Mouse (Mus musculus): ENCODE data around the gene Aldh1b1. TPM values are rescaled to one million over a fixed set of nuclear protein-coding genes. Genes with fewer than 3 reads are reported as not detected.

Gene Aldh1b1
- polyA plus RNA-seq, 1 experiment from 2014 or later: 0.08 TPM

DNA sequence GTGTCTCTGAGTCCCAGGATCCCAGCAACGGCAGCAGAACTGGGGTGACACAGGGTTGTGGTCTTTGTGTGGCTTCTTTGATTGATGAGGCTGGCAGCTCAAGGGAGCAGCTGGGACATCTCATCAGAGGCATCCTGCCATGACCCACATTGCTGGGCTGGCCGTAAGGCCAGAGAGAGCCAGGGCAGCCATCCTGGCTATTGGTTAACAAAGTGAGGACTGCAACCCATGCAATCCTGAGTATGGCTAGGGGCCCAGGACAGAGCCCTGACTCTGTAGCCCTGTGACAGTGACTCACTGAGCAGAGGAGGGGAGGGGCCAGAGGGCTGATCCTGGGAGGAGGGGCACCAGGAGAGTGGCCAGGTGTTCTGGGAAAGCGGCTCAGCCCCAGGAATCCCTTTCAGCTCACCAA is 52.8 kb downstream of the Aldh1b1 start:
- TF ChIP-seq CTCF (IDR thresholded peaks at IDR 0.05): no peak
- peak; percentile 42 for ATAC-seq
- in situ Hi-C loops (cut with MboI; ENCODE audit: low pct_unique_long_range_greater_than_20kb): loop anchor here (10.0 kb wide), 2 partner anchors 437 to 567 kb away; no protein-coding TSS in a partner anchor
- no peak for DNase-seq (ENCODE audit: low read depth, low spot score)
- POLR2A ChIA-PET: no interaction called here
- H3K27me3 ChIP-seq: no peaks in the 10 kb centered on the region
- CTCF ChIA-PET: no interaction called here

DNA sequence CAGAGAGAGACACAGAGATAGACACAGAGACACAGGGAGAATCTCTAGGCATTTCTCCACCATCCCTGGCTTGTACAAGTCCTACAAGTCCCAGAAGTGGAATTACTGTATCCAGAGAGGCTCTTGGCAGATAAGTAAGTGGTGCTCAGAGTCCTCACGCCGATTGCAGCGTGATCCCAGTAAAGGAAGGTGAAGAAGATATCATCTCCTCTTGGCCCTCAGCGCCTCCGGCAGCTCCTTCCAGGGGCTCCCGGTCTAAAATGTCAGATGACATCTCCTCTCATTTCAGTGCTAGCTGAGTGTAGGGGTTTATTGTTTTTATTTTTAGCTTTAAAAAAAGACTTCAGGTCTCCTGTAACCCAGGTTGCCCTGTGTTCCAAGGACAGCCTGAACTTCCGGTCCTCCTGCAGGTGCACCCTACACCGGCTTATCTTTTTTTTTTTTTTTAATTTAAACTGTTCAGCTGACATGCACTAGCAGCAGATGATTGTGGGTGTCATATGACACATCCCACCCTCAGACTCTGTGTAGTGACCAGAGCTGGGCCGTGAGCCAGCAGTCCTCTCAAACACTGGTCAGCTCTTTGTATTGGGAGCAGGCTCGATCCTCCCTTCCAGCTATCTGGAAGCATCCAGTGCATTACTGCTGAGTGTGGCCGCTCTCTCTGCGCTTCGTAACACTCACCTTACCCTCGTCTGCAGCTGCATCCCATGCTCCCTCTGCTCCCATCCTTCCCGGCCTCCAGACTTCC is 54.8 kb downstream of the Aldh1b1 start:
- ATAC-seq (no peak), DNase-seq (ENCODE audit: low read depth, low spot score) (no peak)
- H3K27me3 ChIP-seq: no peaks in the 10 kb centered on the region
- no peak for TF ChIP-seq CTCF (IDR thresholded peaks at IDR 0.05)
- ChIA-PET CTCF (interaction anchor here (3.1 kb wide), 1 partner anchor 10 kb away, joined by 23 read pairs; no protein-coding TSS in a partner anchor), POLR2A (interaction anchor here (0.6 kb wide), 1 partner anchor 594 kb away, joined by 4 read pairs; no protein-coding TSS in a partner anchor)
- in situ Hi-C loops (cut with MboI; ENCODE audit: low pct_unique_long_range_greater_than_20kb): loop anchor here (10.0 kb wide), 2 partner anchors 439 to 569 kb away; no protein-coding TSS in a partner anchor

Other genes with a start within 250 kb of the Aldh1b1 start
- not detected for gene Igfbpl1, start 27.9 kb downstream of the Aldh1b1 start, polyA plus RNA-seq (2021)
- 0.47 TPM for gene Stra6l, start 49.6 kb downstream of the Aldh1b1 start, polyA plus RNA-seq (2021)
- gene Ccdc180, start 91.3 kb downstream of the Aldh1b1 start, polyA plus RNA-seq (2021): not detected
- gene Tdrd7, start 166.3 kb downstream of the Aldh1b1 start, polyA plus RNA-seq (2021): 23.2 TPM
- 14.7 TPM for gene Tmod1, start 239.9 kb downstream of the Aldh1b1 start, polyA plus RNA-seq (2021)

Measured in Patski (cell line).